Mouse (Mus musculus) hindbrain, embryonic 12.5 days (tissue): ENCODE results near the gene Hoxa11. TPM values are rescaled to one million over a fixed set of nuclear protein-coding genes. Genes with fewer than 3 reads are reported as not detected.

Experiments used
- ATAC-seq: fragments of 200-750 bp; cut with Nextera tagmentation; 2 replicates; pipeline ENCODE4 v1.8.0; 2017; ENCODE audit warnings: moderate TSS enrichment; ENCODE audit not compliant: low FRiP score
- H3K27ac ChIP-seq: fragments of 300-500 bp; sonication (generic); 2 replicates; pipeline ENCODE4 v1.5.1; 2016; ENCODE audit warnings: mild to moderate bottlenecking
- H3K27me3 ChIP-seq: fragments of 300-500 bp; sonication (generic); 2 replicates; pipeline ENCODE4 v1.6.1; 2016; ENCODE audit warnings: mild to moderate bottlenecking
- H3K36me3 ChIP-seq: fragments of 300-500 bp; sonication (generic); 2 replicates; pipeline ENCODE4 v1.6.1; 2016; ENCODE audit warnings: mild to moderate bottlenecking
- H3K4me1 ChIP-seq: fragments of 300-500 bp; sonication (generic); 2 replicates; pipeline ENCODE4 v1.6.1; 2016
- H3K4me2 ChIP-seq: fragments of 300-500 bp; sonication (generic); replicated peaks from 2 replicates; pipeline ENCODE4 v1.6.1; 2016; ENCODE audit warnings: mild to moderate bottlenecking
- H3K4me3 ChIP-seq: fragments of 300-500 bp; sonication (generic); 2 replicates; pipeline ENCODE4 v1.5.1; 2016; ENCODE audit warnings: mild to moderate bottlenecking
- H3K9ac ChIP-seq: fragments of 300-500 bp; sonication (generic); 2 replicates; pipeline ENCODE4 v1.6.1; 2016; ENCODE audit warnings: mild to moderate bottlenecking, moderate library complexity
- H3K9me3 ChIP-seq: fragments of 300-500 bp; sonication (generic); replicated peaks from 2 replicates; pipeline ENCODE4 v1.6.1; 2016; ENCODE audit warnings: mild to moderate bottlenecking
- WGBS: fragments of 180-500 bp; shearing (Covaris S2); methylation state at CpG from one replicate; pipeline ENCODE4 v1.1.7; 2016; 5-methylcytosine and 5-hydroxymethylcytosine counted together
- polyA plus RNA-seq: library from polyadenylated mRNA; unstranded; fragments of >200 nt; fragmentation: Nextera tagmentation; extraction: Ambion mirVana; gene quantifications from 2 replicates; pipeline ENCODE4 v1.2.1, GENCODE M21; 2016

The Hoxa11 gene
- polyA plus RNA-seq, 1 experiment from 2014 or later, result not detected

DNA sequence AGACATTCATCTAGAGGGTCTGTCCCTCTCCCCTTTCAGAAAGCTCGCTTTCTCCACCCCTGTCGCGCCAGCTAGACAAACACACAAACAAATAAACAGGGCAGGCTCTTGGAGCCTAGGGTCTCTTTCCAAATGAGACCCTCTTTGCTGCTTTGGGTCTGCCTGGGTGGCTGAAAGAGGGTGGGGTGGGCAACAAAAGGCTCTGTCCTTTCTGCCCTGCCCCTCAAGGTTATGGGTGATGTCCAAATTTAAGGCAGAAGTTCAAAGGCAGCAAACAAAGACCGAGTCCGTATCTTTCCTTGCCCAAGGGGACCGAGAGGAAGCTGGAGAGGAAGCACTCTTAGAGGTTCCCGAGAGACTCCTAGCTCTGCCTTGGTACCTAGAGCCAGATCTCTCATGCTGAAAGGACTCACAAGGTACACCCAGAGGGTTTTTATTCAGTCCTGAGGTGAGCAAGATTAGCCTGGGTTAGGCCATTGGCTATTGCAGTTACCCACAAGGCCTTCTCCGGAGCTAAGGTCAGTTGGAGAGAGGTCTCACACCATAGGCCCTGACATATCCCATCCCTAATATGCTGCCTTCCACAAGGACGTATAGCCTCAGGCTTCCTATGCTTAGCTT is 4.5 kb downstream of the Hoxa11 start:
- WGBS, result 2% methylated on average over 9 of the region's 9 CpGs
- H3K4me3 ChIP-seq, result no peak overlapping the region
- H3K27me3 ChIP-seq, result peaks cover 97% of the 10 kb centered on the region
- H3K9ac ChIP-seq, result no peak overlapping the region
- H3K27ac ChIP-seq, result no peak overlapping the region
- ATAC-seq, result no peak
- no peak overlapping the region for H3K4me2 ChIP-seq
- H3K9me3 ChIP-seq, result no peaks in the 10 kb centered on the region
- H3K36me3 ChIP-seq, result no peaks in the 10 kb centered on the region
- H3K4me1 ChIP-seq, result peaks cover 2% of the 10 kb centered on the region; the same call in 1 of the 2 replicates

DNA sequence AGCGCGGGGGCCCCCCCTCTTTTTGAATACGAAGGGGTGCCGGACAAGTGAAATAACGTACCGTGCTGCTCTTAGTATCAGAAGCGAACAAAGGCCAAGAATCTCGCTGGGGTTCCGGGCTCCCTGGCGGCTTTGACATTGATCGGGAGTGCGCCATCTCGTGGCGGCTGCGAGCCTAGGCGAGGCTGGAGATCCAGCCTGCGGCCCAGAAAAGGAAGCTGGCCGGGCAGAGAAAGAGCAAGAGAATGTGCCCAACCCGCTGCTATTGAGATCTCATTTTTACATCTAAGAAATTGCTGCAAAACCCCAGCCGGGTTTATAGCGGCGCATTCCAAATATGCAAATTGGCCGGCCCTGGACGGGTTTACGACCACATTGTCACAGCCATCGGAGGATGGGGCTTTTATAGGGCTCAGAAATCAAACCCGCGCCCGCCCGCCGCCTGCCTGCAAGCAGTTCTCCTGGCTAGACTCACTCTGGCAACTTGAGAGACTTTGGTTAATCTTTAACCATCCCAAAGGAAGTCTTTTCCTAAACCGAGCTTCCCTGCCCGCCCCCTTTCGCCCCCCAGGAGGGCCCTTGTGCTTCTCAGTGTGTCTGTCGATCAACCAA is 5.1 kb downstream of the Hoxa11 start, which contains the start of gene Hoxa10:
Gene Hoxa10 (minus strand): TSS at position 466 of the 612 bp plus-strand sequence.
- Histone ChIP-seq H3K9me3 (no peaks in the 10 kb centered on the region), H3K4me2 (peak within 1 kb of the TSS; percentile 29; the same call in 1 of the 2 replicates), H3K4me1 (no peaks in the 10 kb centered on the region; the same call in 1 of the 2 replicates), H3K27me3 (peaks cover 97% of the 10 kb centered on the region), H3K36me3 (no peaks in the 10 kb centered on the region), H3K4me3 (0 out of 2 replicates have a peak within 1 kb of the TSS, but pooled peaks have one; percentile 3), H3K27ac (no peak within 1 kb of the TSS), H3K9ac (no peak within 1 kb of the TSS)
- WGBS, result 1% methylated on average over 35 of the region's 35 CpGs
- ATAC-seq, result no peak

DNA sequence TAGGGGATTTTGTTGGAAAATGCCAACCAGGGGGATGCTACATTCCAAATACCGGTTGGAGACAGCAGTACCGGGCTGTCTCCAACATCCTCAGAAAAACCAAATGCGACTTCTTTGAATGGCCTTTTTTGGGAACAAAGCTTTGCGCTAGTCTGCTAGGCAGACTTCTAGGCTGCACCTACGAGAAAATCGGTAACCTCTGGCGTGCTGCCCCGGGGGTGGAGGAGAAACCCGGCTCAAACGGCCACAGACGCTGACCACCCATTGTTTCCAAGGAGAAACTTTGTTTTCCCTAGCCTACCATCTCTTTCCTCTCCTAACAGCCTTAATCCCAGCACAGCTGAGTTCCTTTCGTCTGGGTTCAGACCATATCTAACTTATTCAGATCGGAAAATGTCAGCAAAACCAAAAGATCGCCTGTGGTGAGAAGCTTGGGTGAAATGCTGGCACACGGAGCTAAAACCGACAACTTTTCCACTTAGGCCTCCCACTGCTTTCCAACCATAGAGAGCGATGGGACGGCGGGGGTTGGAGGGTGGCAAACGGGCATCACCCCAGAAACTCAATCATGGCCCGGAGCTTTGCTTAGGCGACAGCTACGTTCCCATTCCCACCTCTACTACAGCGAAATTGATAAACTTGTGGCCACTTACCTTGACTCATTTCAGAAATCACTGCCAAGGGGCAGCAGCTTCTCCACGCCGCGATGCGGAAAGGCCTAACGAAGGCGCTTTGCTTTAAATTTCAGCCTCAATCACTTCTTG is 5.8 kb downstream of the Hoxa11 start:
- Histone ChIP-seq H3K9ac (no peak overlapping the region), H3K27me3 (peaks cover 97% of the 10 kb centered on the region), H3K36me3 (no peaks in the 10 kb centered on the region), H3K4me1 (no peaks in the 10 kb centered on the region; the same call in 1 of the 2 replicates), H3K4me2 (peak overlapping the region; percentile 29; the same call in 1 of the 2 replicates), H3K4me3 (0 out of 2 replicates have a peak overlapping the region, but pooled peaks have one; percentile 3), H3K27ac (no peak overlapping the region), H3K9me3 (no peaks in the 10 kb centered on the region)
- 3% methylated on average over 30 of the region's 30 CpGs for WGBS
- ATAC-seq, result no peak

DNA sequence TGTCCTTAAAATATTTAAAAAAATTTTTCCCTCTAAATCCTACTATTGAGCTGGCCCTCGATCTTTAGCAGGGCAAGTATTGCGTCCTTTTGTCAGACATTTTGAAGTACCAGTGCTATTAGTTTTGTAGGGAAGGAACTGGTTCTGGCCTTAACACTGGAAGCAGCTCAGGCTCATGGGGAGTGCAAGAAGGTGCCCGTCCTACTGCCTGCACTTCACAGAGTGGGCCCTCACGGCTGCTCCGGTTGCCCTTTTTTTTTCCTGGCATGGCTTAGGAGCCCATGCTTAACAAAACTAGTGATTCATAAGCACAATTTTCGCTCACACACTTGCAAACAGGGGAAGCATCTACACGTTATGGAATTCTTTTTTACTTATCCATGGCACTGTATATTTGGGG is 6.6 kb downstream of the Hoxa11 start:
- Histone ChIP-seq H3K9ac (no peak overlapping the region), H3K9me3 (no peaks in the 10 kb centered on the region), H3K27ac (no peak overlapping the region), H3K36me3 (no peaks in the 10 kb centered on the region), H3K4me3 (no peak overlapping the region), H3K27me3 (peaks cover 97% of the 10 kb centered on the region), H3K4me1 (no peaks in the 10 kb centered on the region; the same call in 1 of the 2 replicates), H3K4me2 (no peak overlapping the region)
- no peak for ATAC-seq
- WGBS, result under 1% methylated on average over 7 of the region's 7 CpGs

DNA sequence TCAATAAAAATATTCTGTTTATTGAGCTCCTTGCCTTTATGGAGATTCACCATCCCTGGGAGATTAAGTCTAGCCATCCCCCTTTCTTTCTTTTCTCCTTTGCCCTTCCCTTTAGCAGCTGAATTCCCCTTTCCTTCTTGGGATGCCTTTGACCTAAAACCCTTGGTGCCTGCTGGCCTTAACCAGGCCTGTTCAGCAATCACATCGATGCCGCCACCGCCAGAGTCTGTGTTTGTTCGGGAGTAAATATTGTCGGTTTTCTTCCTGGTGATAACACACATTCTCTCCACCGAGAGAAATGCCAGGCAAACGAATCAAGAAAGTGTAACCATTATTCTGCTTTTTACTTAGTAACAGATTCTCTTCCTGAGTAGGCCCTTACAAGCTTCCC is 7.5 kb downstream of the Hoxa11 start:
- Histone ChIP-seq H3K4me1 (no peaks in the 10 kb centered on the region; the same call in 1 of the 2 replicates), H3K36me3 (no peaks in the 10 kb centered on the region), H3K4me2 (no peak overlapping the region), H3K27me3 (peaks cover 97% of the 10 kb centered on the region), H3K27ac (no peak overlapping the region), H3K9ac (no peak overlapping the region), H3K9me3 (no peaks in the 10 kb centered on the region), H3K4me3 (no peak overlapping the region)
- WGBS, result 4% methylated on average over 7 of the region's 7 CpGs
- no peak for ATAC-seq

DNA sequence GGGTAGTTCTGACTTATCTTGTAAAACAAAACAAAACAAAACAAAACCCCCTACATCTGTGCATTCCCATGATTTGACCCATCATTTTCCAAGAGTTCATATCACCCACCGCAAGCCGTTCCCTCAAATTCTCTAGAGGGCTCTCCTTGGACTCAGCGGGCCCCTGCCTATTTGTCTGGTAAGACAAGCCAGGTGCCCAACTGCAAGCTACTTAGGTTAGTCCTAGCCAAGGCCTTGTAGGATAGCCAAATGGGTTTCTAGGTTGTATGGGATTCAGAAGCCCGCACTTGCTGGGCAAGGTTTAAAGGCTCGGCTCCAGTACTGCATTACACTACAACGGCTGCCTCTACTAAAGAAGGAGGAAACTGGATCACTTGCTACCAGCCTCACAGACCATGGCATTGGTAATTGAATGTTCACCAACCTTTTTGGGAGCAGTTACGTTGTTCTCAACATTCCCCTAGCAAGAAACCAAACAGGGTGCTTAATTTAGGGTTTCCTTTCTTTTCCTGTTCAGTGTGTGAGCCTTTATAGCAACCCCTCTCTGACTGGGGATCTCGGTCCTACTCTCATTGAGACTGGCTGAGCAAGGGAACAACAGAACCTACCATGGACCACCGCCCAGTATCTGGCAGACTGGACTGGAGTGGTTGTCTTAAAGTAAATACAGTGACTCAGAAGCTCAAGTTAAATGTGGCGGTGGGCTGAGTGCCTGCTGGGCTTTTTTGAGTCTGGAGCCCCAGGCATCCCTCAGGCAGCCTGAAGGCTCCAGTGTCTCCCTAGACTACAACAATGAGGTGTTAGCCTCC is 8.1 kb downstream of the Hoxa11 start:
- Histone ChIP-seq H3K4me3 (no peak overlapping the region), H3K27ac (no peak overlapping the region), H3K36me3 (no peaks in the 10 kb centered on the region), H3K9ac (no peak overlapping the region), H3K27me3 (peaks cover 97% of the 10 kb centered on the region), H3K9me3 (no peaks in the 10 kb centered on the region), H3K4me1 (no peaks in the 10 kb centered on the region; the same call in 1 of the 2 replicates), H3K4me2 (no peak overlapping the region)
- ATAC-seq, result no peak
- 9% methylated on average over 10 of the region's 10 CpGs for WGBS

DNA sequence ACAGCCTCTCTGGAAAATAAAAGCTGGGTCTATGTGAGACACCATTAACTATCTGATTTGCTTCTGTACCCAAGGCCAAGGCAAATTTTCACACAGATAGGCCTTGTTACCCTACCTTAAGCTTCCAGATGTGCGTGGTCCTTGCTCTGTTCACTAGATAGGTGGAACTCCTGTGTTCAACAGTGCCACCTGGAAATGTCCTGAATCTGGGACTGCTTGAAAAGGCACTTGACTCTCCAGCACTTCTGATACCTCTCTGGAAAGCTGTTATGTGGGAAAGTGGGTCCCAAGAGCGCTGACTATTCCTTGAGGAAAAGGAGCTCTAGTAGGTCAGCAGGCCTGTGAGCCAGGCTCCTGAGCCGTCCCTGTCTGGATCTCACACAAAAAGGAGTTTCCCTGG is 8.8 kb downstream of the Hoxa11 start:
- Histone ChIP-seq H3K27ac (no peak overlapping the region), H3K36me3 (no peaks in the 10 kb centered on the region), H3K27me3 (peaks cover 97% of the 10 kb centered on the region), H3K4me3 (no peak overlapping the region), H3K4me2 (no peak overlapping the region), H3K4me1 (no peaks in the 10 kb centered on the region; the same call in 1 of the 2 replicates), H3K9me3 (no peaks in the 10 kb centered on the region), H3K9ac (no peak overlapping the region)
- no peak for ATAC-seq
- WGBS, result 9% methylated on average over 3 of the region's 3 CpGs

DNA sequence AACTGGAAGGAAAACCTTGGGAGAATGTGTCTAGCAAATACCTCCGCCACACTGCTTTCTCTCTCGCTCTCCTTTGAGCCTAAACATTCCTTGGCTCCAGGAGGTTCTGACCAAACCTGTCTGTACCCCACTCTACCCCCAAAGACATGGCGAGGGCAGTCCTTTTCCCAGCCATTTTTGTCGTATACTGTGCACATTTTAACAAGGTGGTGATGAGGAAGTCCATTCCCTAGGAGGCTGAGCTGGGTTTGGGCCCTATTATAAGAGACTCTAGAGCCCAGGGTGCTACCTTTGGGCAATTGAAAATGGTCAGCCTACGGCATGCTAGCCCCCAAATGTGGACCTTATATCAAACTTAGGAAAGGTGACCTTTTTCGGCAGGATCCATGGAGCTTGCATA is 9.7 kb downstream of the Hoxa11 start:
- Histone ChIP-seq H3K9me3 (no peaks in the 10 kb centered on the region), H3K36me3 (no peaks in the 10 kb centered on the region), H3K4me2 (no peak overlapping the region), H3K27me3 (peaks cover 94% of the 10 kb centered on the region), H3K27ac (no peak overlapping the region), H3K4me1 (no peaks in the 10 kb centered on the region; the same call in 1 of the 2 replicates), H3K9ac (no peak overlapping the region), H3K4me3 (no peak overlapping the region)
- WGBS, result 20% methylated on average over 6 of the region's 6 CpGs
- no peak for ATAC-seq

DNA sequence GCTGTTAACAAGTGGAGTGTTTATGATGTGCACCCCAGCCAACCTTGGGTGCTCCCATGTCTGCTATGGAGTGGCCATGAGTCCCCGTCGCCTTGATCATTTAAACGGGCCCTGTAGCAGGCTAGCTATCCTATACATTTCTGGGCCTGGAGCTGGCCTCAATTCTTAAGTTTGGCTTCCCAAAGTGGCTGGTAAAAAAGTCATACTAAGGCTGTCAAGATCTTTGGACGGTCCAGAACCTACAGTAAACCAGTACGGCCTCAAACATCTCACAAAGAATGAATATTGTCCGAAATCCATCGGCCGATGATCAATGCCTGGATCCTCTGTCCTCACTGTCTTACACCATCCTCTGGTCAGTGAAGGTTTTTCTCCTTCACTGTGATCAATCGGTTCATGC is 10.3 kb downstream of the Hoxa11 start:
- Histone ChIP-seq H3K9ac (no peak overlapping the region), H3K27ac (no peak overlapping the region), H3K4me2 (no peak overlapping the region), H3K4me3 (no peak overlapping the region), H3K4me1 (no peaks in the 10 kb centered on the region; the same call in 1 of the 2 replicates), H3K27me3 (peaks cover 94% of the 10 kb centered on the region), H3K9me3 (no peaks in the 10 kb centered on the region), H3K36me3 (no peaks in the 10 kb centered on the region)
- WGBS, result 23% methylated on average over 9 of the region's 9 CpGs
- no peak for ATAC-seq

DNA sequence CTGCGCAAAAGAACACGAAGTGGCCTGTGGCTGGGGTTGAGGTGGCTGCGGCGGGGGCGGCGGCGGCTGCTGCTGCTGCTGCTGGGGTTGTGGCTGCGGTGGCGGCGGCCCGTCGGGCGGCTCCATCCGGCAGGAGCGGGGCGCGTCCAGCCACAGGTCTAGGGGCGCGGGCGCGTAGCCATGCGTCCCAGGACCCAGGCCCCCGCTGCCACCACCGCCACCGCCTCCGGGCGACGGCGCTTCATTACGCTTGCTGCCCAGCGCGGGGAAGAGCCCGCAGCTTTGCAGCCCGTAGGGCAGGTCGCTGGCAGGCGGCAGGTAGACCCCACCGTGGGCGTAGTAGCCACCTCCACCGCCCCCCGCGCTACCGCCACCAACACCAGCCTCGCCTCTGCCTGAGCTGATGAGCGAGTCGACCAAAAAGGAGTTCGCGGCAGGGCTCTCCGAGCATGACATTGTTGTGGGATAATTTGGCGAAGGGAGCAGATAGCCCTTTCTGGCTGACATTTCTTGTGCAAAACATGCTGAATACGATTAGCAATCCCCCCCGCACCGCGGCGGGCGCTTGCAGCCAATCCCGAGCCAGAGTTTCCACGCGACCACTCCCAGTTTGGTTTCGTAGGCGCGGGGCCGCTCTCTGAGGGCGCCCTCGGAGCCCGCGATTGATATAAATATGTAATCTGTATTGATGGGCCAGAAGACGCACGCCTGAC is 11.0 kb downstream of the Hoxa11 start:
- Histone ChIP-seq H3K4me1 (no peaks in the 10 kb centered on the region), H3K9me3 (no peaks in the 10 kb centered on the region), H3K27me3 (peaks cover 94% of the 10 kb centered on the region), H3K4me2 (no peak overlapping the region), H3K36me3 (no peaks in the 10 kb centered on the region), H3K27ac (no peak overlapping the region), H3K4me3 (0 out of 2 replicates have a peak overlapping the region, but pooled peaks have one; percentile 6), H3K9ac (no peak overlapping the region)
- ATAC-seq, result no peak
- WGBS, result 1% methylated on average over 50 of the region's 68 CpGs
